Mouse (Mus musculus) left cerebral cortex, adult 9 months (tissue): ENCODE measurements around the gene Clcn3.
A peak's percentile ranks its signal among the peaks of the same experiment; 100 is the strongest.
"Not testable (repeated sequence)": the region's sequence is repeated elsewhere in the genome, so short reads cannot be mapped to it uniquely, and the experiment has no call there.

Experiments
- DNase-seq, 2 experiments: peaks; one replicate each; pipeline ENCODE4 v3.0.0; 2022; ENCODE audit warnings: low spot score in 2 of 2

The Clcn3 gene

GRCm38 (mm10) chr8:60982701-60983687 is at the start of gene Clcn3:
TSS of gene Clcn3 (minus strand) at chr8:60983300.
- peak; percentile 93 to 97 for DNase-seq

GRCm38 (mm10) chr8:60996468-60996867 is 13.4 kb upstream of the Clcn3 start:
- DNase-seq = no peak

GRCm38 (mm10) chr8:60993639-60993986 is 10.5 kb upstream of the Clcn3 start:
- no peak for DNase-seq

- peak; percentile 90 to 97 for DNase-seq
Measured at GRCm38 (mm10) chr8:60992910-60993638, 10.0 kb upstream of the Clcn3 start, which contains the start of gene Nek1. TSS of gene Nek1 (plus strand) at chr8:60993195.

- DNase-seq = peak in 1 of 2 experiments; percentile 28
Measured at GRCm38 (mm10) chr8:60992561-60992909, 9.4 kb upstream of the Clcn3 start.

GRCm38 (mm10) chr8:60984260-60985010 is 1.3 kb upstream of the Clcn3 start:
- DNase-seq = not testable (repeated sequence)

- peak; percentile 30 to 76 for DNase-seq
Measured at GRCm38 (mm10) chr8:60983688-60984079, 584 bp upstream of the Clcn3 start.

GRCm38 (mm10) chr8:60981388-60981787 is 1.7 kb downstream of the Clcn3 start:
- DNase-seq = no peak

- DNase-seq = no peak
Measured at GRCm38 (mm10) chr8:60978496-60978895, 4.6 kb downstream of the Clcn3 start.

- DNase-seq = no peak
Measured at GRCm38 (mm10) chr8:60976818-60977217, 6.3 kb downstream of the Clcn3 start.

GRCm38 (mm10) chr8:60974837-60975236 is 8.3 kb downstream of the Clcn3 start:
- no peak for DNase-seq

GRCm38 (mm10) chr8:60973448-60973847 is 9.7 kb downstream of the Clcn3 start:
- no peak for DNase-seq

GRCm38 (mm10) chr8:60971808-60972207 is 11.3 kb downstream of the Clcn3 start:
- DNase-seq = no peak

- DNase-seq = no peak
Measured at GRCm38 (mm10) chr8:60969091-60969490, 14.0 kb downstream of the Clcn3 start.

GRCm38 (mm10) chr8:60965741-60966140 is 17.4 kb downstream of the Clcn3 start:
- no peak for DNase-seq

- DNase-seq = no peak
Measured at GRCm38 (mm10) chr8:60965306-60965705, 17.8 kb downstream of the Clcn3 start.

GRCm38 (mm10) chr8:60964518-60964917 is 18.6 kb downstream of the Clcn3 start:
- no peak for DNase-seq

- no peak for DNase-seq
Measured at GRCm38 (mm10) chr8:60963931-60964330, 19.2 kb downstream of the Clcn3 start.

- DNase-seq = no peak
Measured at GRCm38 (mm10) chr8:60962763-60963162, 20.3 kb downstream of the Clcn3 start.

- DNase-seq = no peak
Measured at GRCm38 (mm10) chr8:60956847-60957246, 26.3 kb downstream of the Clcn3 start.

- DNase-seq = peak; percentile 86 to 87
Measured at GRCm38 (mm10) chr8:60954281-60955014, 28.7 kb downstream of the Clcn3 start.
